Mouse (Mus musculus): ENCODE data around the gene Gpr1. TPM values are rescaled to one million over a fixed set of nuclear protein-coding genes. Genes with fewer than 3 reads are reported as not detected.

The Gpr1 gene
- polyA plus RNA-seq, 1 experiment from 2014 or later = 0.05 TPM

DNA sequence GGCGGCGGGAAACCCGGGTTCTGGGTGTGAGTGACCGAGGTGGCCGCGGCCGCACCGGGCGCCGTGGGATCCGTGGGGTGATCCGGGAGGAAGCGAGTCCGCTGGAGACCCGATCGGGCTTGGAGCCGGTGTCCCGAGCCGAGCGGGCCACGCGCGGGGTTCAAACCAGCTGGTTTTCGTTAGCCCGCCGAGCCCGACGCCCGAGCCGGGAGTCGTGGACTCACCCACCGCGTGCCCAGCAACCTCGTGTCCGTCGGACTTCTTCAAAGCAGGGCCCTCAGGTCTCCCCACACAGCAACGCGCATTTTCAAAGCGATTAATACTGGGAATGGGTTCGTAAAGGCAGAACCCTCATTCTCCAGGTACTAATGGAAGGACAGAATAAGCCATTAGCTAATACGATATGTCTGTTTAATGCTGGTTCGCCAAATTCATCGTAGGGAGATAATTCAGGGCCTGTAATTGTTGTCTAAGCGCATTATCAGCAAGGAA, 34.1 kb upstream of the Gpr1 start:
- no peaks in the 10 kb centered on the region for H3K9me3 ChIP-seq (ENCODE audit: low read length)
- peaks cover 78% of the 10 kb centered on the region for H3K27me3 ChIP-seq (ENCODE audit: insufficient read depth, low read length)
- no peaks in the 10 kb centered on the region for H3K36me3 ChIP-seq (replicated peaks; ENCODE audit: insufficient read depth, low read length)
- no peaks in the 10 kb centered on the region for H3K4me1 ChIP-seq (ENCODE audit: insufficient read depth)
- H3K4me3 ChIP-seq (ENCODE audit: low read depth, low read length) = no peak overlapping the region
- DNase-seq (no peak), ATAC-seq (no peak)
- TF ChIP-seq EP300 (IDR thresholded peaks at IDR 0.05; ENCODE audit: low read depth) = no peak
- no peak overlapping the region for H3K9ac ChIP-seq (replicated peaks)
- WGBS (ENCODE audit: insufficient replicate concordance) = 3% methylated on average over 44 of the region's 44 CpGs
- no peak overlapping the region for H3K4me2 ChIP-seq (ENCODE audit: low read depth, low read length)
- no peak overlapping the region for H3K27ac ChIP-seq (ENCODE audit: low read depth)

DNA sequence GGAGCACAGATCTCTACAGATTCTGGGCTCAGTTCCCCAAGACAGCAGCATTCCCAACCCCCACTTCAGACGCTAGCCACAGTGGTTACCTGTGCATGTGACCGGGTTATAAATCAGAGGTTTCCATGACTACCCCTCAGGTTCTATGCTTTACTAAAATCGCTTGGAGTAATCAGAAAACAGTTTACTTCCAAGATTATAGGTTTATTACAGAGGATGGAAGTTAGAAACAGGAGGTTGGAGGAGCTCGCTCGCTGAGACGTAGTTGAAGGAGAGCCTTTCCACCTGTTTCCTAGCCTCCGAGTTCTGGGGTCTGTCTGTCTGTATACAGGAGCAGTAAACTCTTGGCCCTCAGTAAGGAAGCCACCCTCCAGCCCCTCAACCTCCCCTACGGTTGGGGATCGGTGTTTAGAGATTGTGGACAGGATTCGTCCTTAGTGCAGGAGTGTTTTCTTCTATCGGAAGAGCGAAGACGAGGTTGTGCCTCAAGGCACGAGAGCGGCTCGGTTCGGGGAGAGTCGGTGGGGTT, 33.6 kb upstream of the Gpr1 start:
- TF ChIP-seq EP300 (IDR thresholded peaks at IDR 0.05; ENCODE audit: low read depth) (no peak), CTCF (IDR thresholded peaks at IDR 0.05; ENCODE audit: low read depth) (no peak)
- H3K4me2 ChIP-seq (ENCODE audit: low read depth, low read length) = no peak overlapping the region
- H3K4me1 ChIP-seq (ENCODE audit: insufficient read depth) = no peaks in the 10 kb centered on the region
- no peak overlapping the region for H3K4me3 ChIP-seq (ENCODE audit: low read depth, low read length)
- no peaks in the 10 kb centered on the region for H3K9me3 ChIP-seq (ENCODE audit: low read length)
- ATAC-seq (no peak), DNase-seq (no peak)
- no peaks in the 10 kb centered on the region for H3K36me3 ChIP-seq (replicated peaks; ENCODE audit: insufficient read depth, low read length)
- 3% methylated on average over 18 of the region's 18 CpGs for WGBS (ENCODE audit: insufficient replicate concordance)
- no peak overlapping the region for H3K9ac ChIP-seq (replicated peaks)
- H3K27me3 ChIP-seq (ENCODE audit: insufficient read depth, low read length) = peaks cover 75% of the 10 kb centered on the region
- H3K27ac ChIP-seq (ENCODE audit: low read depth) = no peak overlapping the region

DNA sequence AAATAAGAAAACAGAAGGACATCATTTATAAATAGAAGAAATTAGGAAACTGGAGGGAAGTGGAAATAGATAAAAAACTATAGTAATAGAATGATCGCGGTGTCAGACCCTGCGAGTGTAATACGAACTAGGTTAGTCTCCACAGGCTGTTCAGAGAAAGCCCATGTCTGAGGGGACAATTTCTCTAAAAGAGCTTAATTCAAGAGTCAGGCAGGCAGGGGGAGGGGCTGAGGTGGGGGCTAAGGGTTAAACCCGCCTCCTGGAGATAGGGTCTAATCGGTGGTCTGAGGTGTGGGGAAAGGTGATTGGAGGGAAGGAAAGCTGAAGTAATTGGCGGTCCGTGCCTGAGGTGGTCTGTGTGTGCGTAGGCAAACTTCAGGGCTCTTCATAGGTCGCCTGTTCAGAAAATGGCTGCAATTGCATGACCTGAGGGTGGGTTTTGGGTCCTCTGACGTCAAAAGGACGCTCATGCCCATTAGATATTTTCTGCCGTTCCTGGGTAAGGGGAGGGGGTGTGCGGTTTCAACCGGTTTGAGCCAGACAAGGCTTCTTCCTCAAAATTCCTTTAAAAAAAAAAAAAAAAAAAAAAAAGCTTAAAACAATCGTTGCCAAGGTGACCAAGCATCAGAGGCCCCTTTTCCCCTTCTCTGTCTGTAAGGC, 32.6 kb upstream of the Gpr1 start:
- H3K27ac ChIP-seq (ENCODE audit: low read depth) = no peak overlapping the region
- H3K4me1 ChIP-seq (ENCODE audit: insufficient read depth) = no peaks in the 10 kb centered on the region
- no peak overlapping the region for H3K4me2 ChIP-seq (ENCODE audit: low read depth, low read length)
- DNase-seq = no peak
- no peaks in the 10 kb centered on the region for H3K36me3 ChIP-seq (replicated peaks; ENCODE audit: insufficient read depth, low read length)
- peaks cover 67% of the 10 kb centered on the region for H3K27me3 ChIP-seq (ENCODE audit: insufficient read depth, low read length)
- no peak overlapping the region for H3K9ac ChIP-seq (replicated peaks)
- H3K4me3 ChIP-seq (ENCODE audit: low read depth, low read length) = no peak overlapping the region
- H3K9me3 ChIP-seq (ENCODE audit: low read length) = no peaks in the 10 kb centered on the region
- ATAC-seq = no peak
- WGBS (ENCODE audit: insufficient replicate concordance) = 4% methylated on average over 16 of the region's 16 CpGs
- no peak for TF ChIP-seq EP300 (IDR thresholded peaks at IDR 0.05; ENCODE audit: low read depth)

DNA sequence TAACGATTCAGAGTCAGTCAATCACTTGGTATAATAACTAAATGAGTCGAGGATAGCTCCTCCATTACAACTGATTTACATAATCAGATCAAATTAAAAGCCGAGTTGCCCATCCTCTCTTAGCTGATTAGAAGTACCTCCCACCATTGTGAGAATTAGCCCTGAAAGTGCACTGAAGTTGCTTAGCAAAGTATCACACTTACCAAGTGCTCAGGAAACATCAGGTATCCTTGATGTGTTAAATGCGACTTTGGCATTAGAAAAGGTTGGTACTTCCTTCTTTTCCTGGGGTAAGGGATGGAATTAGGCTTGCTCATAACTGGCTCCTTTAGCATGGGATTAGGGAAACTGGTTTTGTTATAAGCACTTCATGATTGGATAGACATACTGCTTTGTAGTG, 29.5 kb upstream of the Gpr1 start:
- Histone ChIP-seq H3K4me1 (ENCODE audit: insufficient read depth) (no peaks in the 10 kb centered on the region), H3K9ac (replicated peaks) (no peak overlapping the region), H3K27ac (ENCODE audit: low read depth) (no peak overlapping the region), H3K4me3 (ENCODE audit: low read depth, low read length) (no peak overlapping the region), H3K36me3 (replicated peaks; ENCODE audit: insufficient read depth, low read length) (no peaks in the 10 kb centered on the region), H3K4me2 (ENCODE audit: low read depth, low read length) (no peak overlapping the region), H3K9me3 (ENCODE audit: low read length) (no peaks in the 10 kb centered on the region), H3K27me3 (ENCODE audit: insufficient read depth, low read length) (peaks cover 40% of the 10 kb centered on the region)
- TF ChIP-seq EP300 (IDR thresholded peaks at IDR 0.05; ENCODE audit: low read depth) (no peak), CTCF (IDR thresholded peaks at IDR 0.05; ENCODE audit: low read depth) (no peak)
- 51% methylated on average over 4 of the region's 4 CpGs for WGBS (ENCODE audit: insufficient replicate concordance)
- ATAC-seq (no peak), DNase-seq (no peak)

DNA sequence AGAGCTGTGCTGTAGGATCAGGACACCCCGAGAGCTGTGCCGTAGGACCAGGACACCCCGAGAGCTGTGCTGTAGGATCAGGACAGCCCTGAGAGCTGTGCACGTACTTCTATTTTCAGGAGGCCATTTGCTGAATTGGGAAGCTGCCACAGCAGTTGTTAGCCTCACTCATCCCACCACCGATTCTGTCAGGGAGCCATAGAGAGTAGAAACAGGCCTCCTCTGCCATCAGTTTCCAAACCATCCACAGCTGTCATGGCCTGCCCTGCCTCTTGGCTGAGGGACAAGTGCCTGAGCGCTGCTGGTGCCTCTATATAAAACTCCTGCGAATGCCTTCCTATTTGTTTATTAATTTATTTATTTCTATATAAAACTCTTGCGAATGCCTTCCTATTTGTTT, 25.4 kb upstream of the Gpr1 start:
- TF ChIP-seq CTCF (IDR thresholded peaks at IDR 0.05; ENCODE audit: low read depth) (no peak), EP300 (IDR thresholded peaks at IDR 0.05; ENCODE audit: low read depth) (no peak)
- WGBS (ENCODE audit: insufficient replicate concordance) = 76% methylated on average over 8 of the region's 8 CpGs
- H3K4me3 ChIP-seq (ENCODE audit: low read depth, low read length) = no peak overlapping the region
- H3K36me3 ChIP-seq (replicated peaks; ENCODE audit: insufficient read depth, low read length) = no peaks in the 10 kb centered on the region
- peaks cover 5% of the 10 kb centered on the region; the same call in 1 of the 2 replicates for H3K27me3 ChIP-seq (ENCODE audit: insufficient read depth, low read length)
- no peak overlapping the region for H3K4me2 ChIP-seq (ENCODE audit: low read depth, low read length)
- H3K9ac ChIP-seq (replicated peaks) = no peak overlapping the region
- no peak overlapping the region for H3K27ac ChIP-seq (ENCODE audit: low read depth)
- no peak for ATAC-seq
- no peak for DNase-seq
- H3K4me1 ChIP-seq (ENCODE audit: insufficient read depth) = no peaks in the 10 kb centered on the region
- no peaks in the 10 kb centered on the region for H3K9me3 ChIP-seq (ENCODE audit: low read length)

DNA sequence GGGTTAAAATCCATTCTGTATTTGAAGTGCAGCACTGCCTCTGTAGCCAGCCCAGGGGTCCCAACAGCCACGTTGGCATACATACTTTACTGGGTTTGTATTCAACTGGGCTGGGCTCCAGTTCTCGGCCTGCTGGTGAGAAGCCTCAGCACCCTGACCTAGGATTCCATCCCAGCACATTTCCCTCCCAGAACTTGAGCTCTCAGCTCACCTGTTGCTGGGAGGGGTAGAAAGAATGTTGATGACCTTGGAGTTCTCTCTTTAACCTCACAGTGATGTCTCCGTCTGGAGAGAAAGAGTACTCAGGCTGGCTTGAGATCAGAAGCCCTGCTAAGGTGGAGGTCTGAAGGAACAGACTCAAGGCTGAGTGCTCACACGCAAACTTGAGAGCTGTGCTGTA, 25.0 kb upstream of the Gpr1 start:
- WGBS (ENCODE audit: insufficient replicate concordance) = 66% methylated on average over 4 of the region's 4 CpGs
- DNase-seq (no peak), ATAC-seq (no peak)
- Histone ChIP-seq H3K4me1 (ENCODE audit: insufficient read depth) (no peaks in the 10 kb centered on the region), H3K9ac (replicated peaks) (no peak overlapping the region), H3K4me3 (ENCODE audit: low read depth, low read length) (no peak overlapping the region), H3K4me2 (ENCODE audit: low read depth, low read length) (no peak overlapping the region), H3K9me3 (ENCODE audit: low read length) (no peaks in the 10 kb centered on the region), H3K36me3 (replicated peaks; ENCODE audit: insufficient read depth, low read length) (no peaks in the 10 kb centered on the region), H3K27me3 (ENCODE audit: insufficient read depth, low read length) (peaks cover 5% of the 10 kb centered on the region; the same call in 1 of the 2 replicates), H3K27ac (ENCODE audit: low read depth) (no peak overlapping the region)
- TF ChIP-seq CTCF (IDR thresholded peaks at IDR 0.05; ENCODE audit: low read depth) = no peak
- no peak for TF ChIP-seq EP300 (IDR thresholded peaks at IDR 0.05; ENCODE audit: low read depth)

Data from liver, postnatal 0 days (tissue).